Mouse (Mus musculus) liver, embryonic 18 days (tissue): ENCODE results near the gene Elmo2. TPM values are rescaled to one million over a fixed set of nuclear protein-coding genes. Genes with fewer than 3 reads are reported as not detected.

ENCODE experiments used
- polyA plus RNA-seq: library from polyadenylated mRNA; depleted of rRNA; stranded (reverse); fragments of >200 nt; gene quantifications from 2 replicates; pipeline ENCODE4 v1.2.3, GENCODE M21; 2012; rRNA removed

Gene Elmo2
- polyA plus RNA-seq: 13.9 and 15.7 TPM in 2 replicates

DNA sequence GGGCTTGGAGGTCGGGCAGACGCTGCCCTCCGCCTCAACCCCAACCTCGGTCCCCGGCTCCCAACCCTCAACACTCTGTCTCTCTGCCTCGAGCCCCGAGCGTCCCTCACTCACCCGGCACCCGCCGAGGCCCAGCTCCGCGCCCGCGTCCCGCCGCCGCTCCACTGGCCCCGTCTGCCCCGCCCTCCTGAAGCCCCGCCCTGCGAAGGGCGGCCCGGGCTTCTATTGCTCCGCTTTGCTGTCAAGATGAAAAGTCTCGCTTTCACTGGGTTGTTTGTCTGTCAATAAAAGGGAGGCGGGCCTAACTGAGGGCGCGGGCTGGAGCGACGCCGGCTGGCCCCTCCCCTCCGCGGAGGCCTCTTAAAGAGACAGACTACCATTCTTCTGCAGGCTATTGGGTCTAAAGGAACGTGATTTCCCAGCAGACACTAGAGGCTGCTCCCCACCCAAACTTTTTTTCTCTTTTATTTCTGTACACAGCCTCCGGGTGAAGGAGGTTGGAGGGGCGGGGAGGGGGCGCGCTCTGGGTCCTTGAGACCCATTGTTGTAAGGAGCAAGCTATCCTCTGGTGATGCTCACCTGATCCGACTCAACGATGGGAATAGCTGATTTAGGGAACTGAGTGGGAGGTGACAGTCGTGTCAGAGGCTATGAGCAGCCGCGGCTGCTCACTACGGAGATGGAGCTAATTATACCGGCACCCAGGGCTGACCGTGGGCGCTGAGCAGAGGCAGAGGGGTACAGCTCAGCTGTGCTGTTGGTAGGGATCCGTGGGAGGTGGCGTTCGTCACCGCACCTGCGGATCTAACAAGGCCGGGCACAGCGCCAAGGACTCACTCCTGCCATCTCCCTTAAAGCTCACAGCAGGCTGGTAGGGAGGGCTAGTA lies at the start of gene Elmo2:
Elmo2 (minus strand) TSS at position 176 of the 887 bp plus-strand sequence.

DNA sequence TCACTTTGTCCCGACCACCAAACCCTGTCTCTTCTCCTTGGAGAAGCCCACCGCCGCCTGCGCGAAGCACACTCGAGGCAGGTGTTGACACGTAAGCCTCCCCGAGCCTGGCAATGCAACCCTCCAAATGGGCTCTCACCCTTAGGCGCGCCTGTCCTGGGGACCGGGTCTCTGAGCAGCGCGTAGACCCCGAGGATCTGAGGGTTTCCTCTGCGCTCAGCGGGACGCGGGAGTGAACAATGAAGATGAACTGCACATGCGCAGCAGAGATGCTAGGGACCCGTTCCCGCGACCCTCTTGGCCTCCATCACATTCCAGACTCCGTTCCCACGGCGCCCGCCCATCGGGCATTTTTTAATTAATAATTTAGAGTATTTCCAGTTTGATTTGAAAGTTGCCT lies 42.2 kb upstream of the Elmo2 start, which contains the start of gene Zfp663:
Zfp663 (minus strand) TSS at position 234 of the 400 bp plus-strand sequence.

DNA sequence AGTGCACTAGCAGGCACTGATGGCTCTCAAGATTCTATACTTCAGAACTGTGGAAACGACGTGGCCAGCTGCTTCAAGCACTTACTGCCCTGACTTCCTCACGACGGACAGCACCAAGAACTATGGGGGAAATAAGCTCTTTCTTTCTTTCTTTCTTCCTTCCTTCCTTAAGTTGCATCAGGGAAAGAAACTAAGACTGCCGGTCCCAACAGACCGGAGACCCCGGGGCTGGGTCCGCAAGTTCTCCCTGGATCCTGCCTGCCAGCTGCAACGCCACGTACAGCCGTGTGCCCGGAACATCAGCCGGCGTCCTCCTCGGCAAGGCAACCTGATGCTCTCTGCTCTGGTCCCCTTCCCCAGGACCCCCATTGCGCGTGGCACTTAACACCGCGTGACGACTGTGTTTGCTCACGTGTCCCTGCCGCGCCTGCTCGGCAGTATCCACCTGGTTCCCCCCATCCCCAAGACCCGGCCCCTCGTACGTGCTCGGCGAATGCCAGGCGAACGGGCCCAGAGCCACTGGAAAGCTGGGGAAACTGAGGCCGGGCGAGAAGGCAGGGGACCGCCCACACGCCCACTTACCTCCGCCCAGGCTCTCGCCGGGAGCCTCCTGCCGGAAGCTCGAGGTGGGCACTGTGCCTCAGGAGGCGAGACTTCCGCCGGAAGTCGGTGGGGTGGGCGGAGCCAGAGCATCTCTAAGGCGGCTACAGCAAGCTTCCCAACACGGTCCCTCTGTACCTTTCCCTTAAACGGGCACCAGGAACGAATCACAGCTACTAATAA lies 38.9 kb downstream of the Elmo2 start, which contains the start of gene Slc35c2:
Slc35c2 (minus strand) TSS at position 668 of the 783 bp plus-strand sequence.

Other genes with a start within 250 kb of the Elmo2 start
- not detected in 2 replicates for gene 1700025C18Rik, start 235.7 kb downstream of the Elmo2 start, polyA plus RNA-seq
- gene Cdh22, start 91.6 kb downstream of the Elmo2 start, polyA plus RNA-seq: not detected in 2 replicates
- gene Slc35c2, start 38.6 kb downstream of the Elmo2 start, polyA plus RNA-seq: 28.5 and 31.8 TPM in 2 replicates
- 0.03 TPM in 1 of 2 replicates, not detected in the other for gene Zfp663, start 42.2 kb upstream of the Elmo2 start, polyA plus RNA-seq
- gene Zfp334, start 61.8 kb upstream of the Elmo2 start, polyA plus RNA-seq: 1.7 and 1.9 TPM in 2 replicates
- 6.3 and 7.1 TPM in 2 replicates for gene Ocstamp, start 73.9 kb upstream of the Elmo2 start, polyA plus RNA-seq
- gene Slc13a3, start 146.8 kb upstream of the Elmo2 start, polyA plus RNA-seq: 23.4 and 39.1 TPM in 2 replicates
- gene Trp53rka, start 166.8 kb upstream of the Elmo2 start, polyA plus RNA-seq: 7.9 TPM in 2 replicates
- gene Slc2a10, start 177.3 kb upstream of the Elmo2 start, polyA plus RNA-seq: 0.30 and 0.36 TPM in 2 replicates